Mouse (Mus musculus): ENCODE data around the gene Zbtb1. TPM values are rescaled to one million over a fixed set of nuclear protein-coding genes. Genes with fewer than 3 reads are reported as not detected.
"Not testable (repeated sequence)": the region's sequence is repeated elsewhere in the genome, so short reads cannot be mapped to it uniquely, and the experiment has no call there.

Zbtb1 gene
- total RNA-seq, 2 experiments from 2014 or later = 6.8 to 7.1 TPM

GRCm38 (mm10) chr12:76409166-76409565 is 39.1 kb downstream of the Zbtb1 start:
- DNase-seq (ENCODE audit: extremely low spot score in 1 of 2, low spot score in 2 of 2) = no peak
- Histone ChIP-seq H3K4me3 (no peak overlapping the region), H3K27ac (no peak overlapping the region)
- no peak for TF ChIP-seq CTCF (IDR thresholded peaks at IDR 0.05)
- intact Hi-C loops (cut with DNase I) = loop anchor here (10.0 kb wide), 1 partner anchor 186 kb away; no protein-coding TSS in a partner anchor

GRCm38 (mm10) chr12:76415383-76416010 is 45.4 kb downstream of the Zbtb1 start:
- Histone ChIP-seq H3K4me3 (no peak overlapping the region), H3K27ac (no peak overlapping the region)
- intact Hi-C loops (cut with DNase I) = no loop called here
- no peak for TF ChIP-seq CTCF (IDR thresholded peaks at IDR 0.05)
- DNase-seq (ENCODE audit: extremely low spot score in 1 of 2, low spot score in 2 of 2) = no peak

GRCm38 (mm10) chr12:76417433-76417854 is 47.4 kb downstream of the Zbtb1 start, which contains the start of gene Ppp1r36:
TSS of gene Ppp1r36 (plus strand) at chr12:76417538.
- no peak within 1 kb of the TSS for H3K27ac ChIP-seq
- peak within 1 kb of the TSS; percentile 32 for H3K4me3 ChIP-seq
- no peak for TF ChIP-seq CTCF (IDR thresholded peaks at IDR 0.05)
- no peak for DNase-seq (ENCODE audit: extremely low spot score in 1 of 2, low spot score in 2 of 2)
- intact Hi-C loops (cut with DNase I) = no loop called here

GRCm38 (mm10) chr12:76418346-76418745 is 48.3 kb downstream of the Zbtb1 start:
- DNase-seq (ENCODE audit: extremely low spot score in 1 of 2, low spot score in 2 of 2) = no peak
- TF ChIP-seq CTCF (IDR thresholded peaks at IDR 0.05) = no peak; the same call in 1 of the 2 replicates
- H3K4me3 ChIP-seq = no peak overlapping the region
- intact Hi-C loops (cut with DNase I) = no loop called here
- no peak overlapping the region for H3K27ac ChIP-seq

GRCm38 (mm10) chr12:76425256-76425655 is 55.2 kb downstream of the Zbtb1 start:
- DNase-seq (ENCODE audit: extremely low spot score in 1 of 2, low spot score in 2 of 2) = no peak
- intact Hi-C loops (cut with DNase I) = no loop called here
- no peak overlapping the region for H3K4me3 ChIP-seq
- no peak overlapping the region for H3K27ac ChIP-seq
- TF ChIP-seq CTCF (IDR thresholded peaks at IDR 0.05) = no peak

GRCm38 (mm10) chr12:76427546-76427945 is 57.5 kb downstream of the Zbtb1 start:
- no peak overlapping the region for H3K4me3 ChIP-seq
- intact Hi-C loops (cut with DNase I) = no loop called here
- no peak for DNase-seq (ENCODE audit: extremely low spot score in 1 of 2, low spot score in 2 of 2)
- no peak overlapping the region for H3K27ac ChIP-seq
- TF ChIP-seq CTCF (IDR thresholded peaks at IDR 0.05) = no peak

- no peak for TF ChIP-seq CTCF (IDR thresholded peaks at IDR 0.05)
- H3K4me3 ChIP-seq = no peak overlapping the region
- no peak for DNase-seq (ENCODE audit: extremely low spot score in 1 of 2, low spot score in 2 of 2)
- H3K27ac ChIP-seq = peak overlapping the region; percentile 71
- intact Hi-C loops (cut with DNase I) = no loop called here
Observed at GRCm38 (mm10) chr12:76430879-76431406, 60.9 kb downstream of the Zbtb1 start.

GRCm38 (mm10) chr12:76431431-76431830 is 61.4 kb downstream of the Zbtb1 start:
- peak overlapping the region; percentile 71; the same call in 1 of the 2 replicates for H3K27ac ChIP-seq
- no peak overlapping the region for H3K4me3 ChIP-seq
- TF ChIP-seq CTCF (IDR thresholded peaks at IDR 0.05) = no peak
- DNase-seq (ENCODE audit: extremely low spot score in 1 of 2, low spot score in 2 of 2) = no peak
- intact Hi-C loops (cut with DNase I) = no loop called here

GRCm38 (mm10) chr12:76434111-76434510 is 64.0 kb downstream of the Zbtb1 start:
- no peak for DNase-seq (ENCODE audit: extremely low spot score in 1 of 2, low spot score in 2 of 2)
- no peak for TF ChIP-seq CTCF (IDR thresholded peaks at IDR 0.05)
- H3K27ac ChIP-seq = no peak overlapping the region
- H3K4me3 ChIP-seq = no peak overlapping the region
- intact Hi-C loops (cut with DNase I) = no loop called here

- TF ChIP-seq CTCF (IDR thresholded peaks at IDR 0.05) = no peak
- 0 out of 2 replicates have a peak overlapping the region, but pooled peaks have one; percentile 18 for H3K4me3 ChIP-seq
- intact Hi-C loops (cut with DNase I) = no loop called here
- DNase-seq (ENCODE audit: extremely low spot score in 1 of 2, low spot score in 2 of 2) = no peak
- H3K27ac ChIP-seq = no peak overlapping the region
Observed at GRCm38 (mm10) chr12:76435084-76435483, 65.0 kb downstream of the Zbtb1 start.

- intact Hi-C loops (cut with DNase I) = no loop called here
- DNase-seq (ENCODE audit: extremely low spot score in 1 of 2, low spot score in 2 of 2) = no peak
- Histone ChIP-seq H3K27ac (no peak overlapping the region), H3K4me3 (no peak overlapping the region)
- TF ChIP-seq CTCF (IDR thresholded peaks at IDR 0.05) = no peak
Observed at GRCm38 (mm10) chr12:76435549-76435948, 65.5 kb downstream of the Zbtb1 start.

- H3K27ac ChIP-seq; DNase-seq (ENCODE audit: extremely low spot score in 1 of 2, low spot score in 2 of 2); intact Hi-C loops (cut with DNase I); H3K4me3 ChIP-seq: not testable (repeated sequence)
Observed at GRCm38 (mm10) chr12:76443488-76443887, 73.4 kb downstream of the Zbtb1 start.

GRCm38 (mm10) chr12:76444359-76444772 is 74.3 kb downstream of the Zbtb1 start:
- no peak for DNase-seq (ENCODE audit: extremely low spot score in 1 of 2, low spot score in 2 of 2)
- Histone ChIP-seq H3K27ac (no peak overlapping the region), H3K4me3 (no peak overlapping the region)
- intact Hi-C loops (cut with DNase I) = no loop called here
- TF ChIP-seq CTCF (IDR thresholded peaks at IDR 0.05) = no peak

Data from left cerebral cortex, adult 2 months (tissue).